Mouse (Mus musculus): Measurements from ENCODE around the gene Gm8237.
"Not testable (repeated sequence)": the region's sequence is repeated elsewhere in the genome, so short reads cannot be mapped to it uniquely, and the experiment has no call there.

The Gm8237 gene

DNA sequence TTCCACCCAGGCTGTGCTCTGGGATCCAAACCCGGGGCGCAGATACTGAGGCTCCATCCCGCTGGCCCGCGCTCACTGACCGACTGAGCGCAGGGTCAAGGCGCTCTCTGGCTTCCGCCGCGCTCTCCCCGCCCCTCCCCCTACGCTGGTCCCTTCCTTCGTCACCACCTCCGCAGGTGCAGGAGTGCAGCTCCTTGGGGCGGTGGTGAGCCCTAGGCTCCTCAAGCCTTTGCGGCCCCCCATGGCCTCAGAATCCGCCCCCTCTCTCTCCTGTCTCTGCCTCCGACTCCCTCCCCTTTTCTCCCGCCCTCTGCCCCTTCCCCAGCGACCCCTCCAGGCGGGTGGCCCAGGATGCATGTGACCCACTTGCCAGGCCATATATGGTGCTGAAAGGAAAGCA lies at the start of gene Gm8237:
TSS of gene Gm8237 (minus strand) at position 142 of the 400 bp plus-strand sequence.
- DNase-seq (ENCODE audit: low spot score) = not testable (repeated sequence)

DNA sequence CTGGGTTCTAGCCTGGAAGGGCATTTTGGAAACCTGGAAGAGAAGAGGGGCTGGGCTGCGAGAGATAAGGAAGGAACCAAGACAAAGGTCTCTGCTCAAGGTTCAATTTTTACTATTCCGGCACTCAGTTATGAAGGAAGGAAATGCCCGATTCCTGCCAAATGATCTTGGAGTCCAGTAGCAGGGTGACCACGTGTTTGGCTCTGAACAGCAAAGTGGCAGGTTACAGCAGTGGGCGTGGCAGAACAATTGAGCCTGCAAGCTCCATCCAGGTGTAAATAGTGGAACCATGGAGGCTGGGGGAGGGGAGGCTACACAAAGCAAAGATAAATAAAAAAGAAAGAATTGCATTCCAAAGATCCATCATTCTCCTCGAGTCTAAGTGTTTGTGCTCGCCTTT lies 43.1 kb upstream of the Gm8237 start:
- DNase-seq (ENCODE audit: low spot score) = not testable (repeated sequence)

GRCm38 (mm10) chr14:5918330-5918942 lies 38.3 kb upstream of the Gm8237 start:
- DNase-seq (ENCODE audit: low spot score) = not testable (repeated sequence)

DNA sequence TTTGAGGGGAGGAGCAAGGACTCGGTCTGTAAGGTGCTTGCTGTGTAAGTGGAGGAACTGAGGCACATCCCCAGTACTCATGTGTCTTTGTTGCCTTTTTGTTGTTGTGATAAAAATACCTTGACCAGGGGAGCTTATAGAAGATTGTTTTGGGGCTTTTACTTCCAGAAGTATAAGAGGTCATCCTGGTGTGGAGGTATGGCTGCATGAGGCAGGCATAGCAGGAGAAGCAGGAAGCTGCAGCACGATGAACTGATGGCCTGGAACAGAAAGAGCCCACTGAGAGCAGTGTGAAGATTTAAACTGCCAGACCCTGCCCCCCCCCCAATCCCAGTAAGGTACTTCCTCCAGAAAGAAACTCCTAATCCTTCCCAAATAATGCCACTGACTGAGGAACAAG lies 33.5 kb upstream of the Gm8237 start:
- not testable (repeated sequence) for DNase-seq (ENCODE audit: low spot score)

DNA sequence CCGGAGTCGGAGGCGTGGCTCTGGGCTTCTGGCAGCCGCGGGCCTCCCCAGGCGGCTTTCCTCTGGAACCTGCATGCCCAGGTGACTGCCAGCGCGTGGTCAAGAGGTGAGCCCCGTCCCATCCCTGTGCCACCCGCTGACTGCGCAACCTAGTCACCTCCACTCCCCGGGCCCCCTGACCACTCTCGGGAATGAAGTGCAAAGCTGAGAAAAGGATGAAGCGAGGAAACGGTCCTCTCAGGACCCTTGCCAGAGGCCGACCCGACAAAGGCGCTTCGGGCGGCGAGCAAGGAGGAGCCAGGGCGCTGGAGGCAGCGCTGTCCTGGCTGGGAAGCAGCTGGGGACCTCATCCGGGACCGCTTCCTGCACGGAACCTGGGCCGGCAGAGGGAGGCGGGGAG lies 391 bp downstream of the Gm8237 start:
- DNase-seq (ENCODE audit: low spot score) = not testable (repeated sequence)

GRCm38 (mm10) chr14:5879136-5879535 lies 1.0 kb downstream of the Gm8237 start:
- not testable (repeated sequence) for DNase-seq (ENCODE audit: low spot score)

DNA sequence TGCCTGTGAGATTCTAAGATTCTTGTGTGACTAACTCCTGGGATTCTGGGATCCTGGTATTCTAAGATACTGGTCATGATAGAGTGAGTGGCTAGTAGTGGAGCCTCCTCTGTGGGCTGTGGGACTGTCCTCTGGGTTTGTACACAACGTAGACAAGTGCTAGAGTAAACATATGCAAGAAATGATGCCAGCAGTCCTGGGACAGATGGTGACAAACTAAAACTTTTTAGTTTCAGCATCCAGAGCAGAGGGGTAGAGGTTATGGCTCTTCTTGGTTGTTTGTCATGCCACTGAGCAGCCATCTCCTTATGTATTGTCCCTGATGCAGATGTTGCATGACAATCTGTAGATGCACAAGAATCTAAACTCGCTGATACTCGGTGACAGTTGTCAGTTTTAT lies 24.3 kb downstream of the Gm8237 start:
- DNase-seq (ENCODE audit: low spot score) = not testable (repeated sequence)

DNA sequence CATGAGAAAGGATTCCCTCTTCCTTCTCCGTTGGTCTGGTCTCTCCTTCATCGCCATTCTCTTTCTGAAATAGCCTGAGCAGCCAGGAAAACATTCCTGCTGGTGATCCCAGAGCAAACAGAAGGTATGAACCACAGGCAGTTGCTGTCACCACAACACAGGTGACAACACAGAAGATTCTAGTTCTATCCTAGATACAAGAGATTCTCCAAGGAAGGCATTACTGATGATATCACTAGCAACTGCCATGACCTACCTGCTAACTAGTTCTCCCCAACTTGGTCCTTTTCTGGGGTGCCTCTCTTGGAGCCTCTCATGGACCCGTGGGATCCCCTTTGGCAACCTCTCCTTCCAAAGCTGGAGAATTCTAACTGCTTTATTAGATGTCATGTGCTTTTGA lies 50.0 kb downstream of the Gm8237 start, which contains the start of gene Gm3424:
TSS of gene Gm3424 (minus strand) at position 101 of the 400 bp plus-strand sequence.
- DNase-seq (ENCODE audit: low spot score) = not testable (repeated sequence)

- DNase-seq (ENCODE audit: low spot score) = not testable (repeated sequence)
Observed at GRCm38 (mm10) chr14:5812699-5813356, 67.4 kb downstream of the Gm8237 start.
